ENCODE assay signal across 10 mouse cellular contexts in genomic region chr17:45298355-45298754, GRCm38 (mm10).
DNase-seq lines count a peak whose midpoint lies in the region; ATAC-seq and TF ChIP-seq lines count a peak whose summit lies in the region.
"Had no signal": no experiment of that assay in that cellular context is flagged by ENCODE, and none has a peak within 500 bp of the region (broad histone marks: within the 10 kb centered on the region; RNA-seq: fewer than 3 reads in every experiment).

No protein-coding gene starts in this region.

- 41% methylated on average over 4 of the region's 4 CpGs for WGBS in forebrain, embryonic 11.5 days
- WGBS in forebrain, embryonic 14.5 days = 29% methylated on average over 4 of the region's 4 CpGs
- WGBS in midbrain, embryonic 12.5 days = 42% methylated on average over 4 of the region's 4 CpGs
- WGBS in midbrain, postnatal 0 days = 31% methylated on average over 4 of the region's 4 CpGs
- 7% methylated on average over 4 of the region's 4 CpGs for WGBS in liver, postnatal 0 days (ENCODE audit: insufficient replicate concordance)

- no peaks in the 10 kb centered on the region for H3K27me3 ChIP-seq in forebrain, embryonic 11.5 days (ENCODE audit: control insufficient read depth, insufficient read depth, low read length)
- no peaks in the 10 kb centered on the region for H3K27me3 ChIP-seq in forebrain, embryonic 14.5 days (replicated peaks; ENCODE audit: control insufficient read depth, insufficient read depth, low read length)
- H3K27me3 ChIP-seq in midbrain, embryonic 12.5 days = no peaks in the 10 kb centered on the region
- H3K27me3 ChIP-seq in midbrain, postnatal 0 days (ENCODE audit: insufficient read depth, low read length) = no peaks in the 10 kb centered on the region
- no peaks in the 10 kb centered on the region for H3K27me3 ChIP-seq in liver, postnatal 0 days (ENCODE audit: insufficient read depth, low read length)
- H3K27me3 ChIP-seq: heart, embryonic 13.5 days had no signal

- no peaks in the 10 kb centered on the region; the same call in 1 of the 2 replicates for H3K4me1 ChIP-seq in forebrain, embryonic 11.5 days (replicated peaks; ENCODE audit: control insufficient read depth, insufficient read depth, low read length)
- no peaks in the 10 kb centered on the region for H3K4me1 ChIP-seq in forebrain, embryonic 14.5 days (ENCODE audit: control insufficient read depth, insufficient read depth, low read length)
- peaks cover 6% of the 10 kb centered on the region; the same call in 1 of the 2 replicates for H3K4me1 ChIP-seq in midbrain, embryonic 12.5 days
- no peaks in the 10 kb centered on the region for H3K4me1 ChIP-seq in midbrain, postnatal 0 days (ENCODE audit: insufficient read depth, low read length)
- no peaks in the 10 kb centered on the region for H3K4me1 ChIP-seq in liver, postnatal 0 days (ENCODE audit: insufficient read depth)
- H3K4me1 ChIP-seq: heart, embryonic 13.5 days had no signal

- DNase-seq in forebrain, embryonic 11.5 days (ENCODE audit: low spot score) = peak; percentile 60
- DNase-seq in forebrain, embryonic 14.5 days (ENCODE audit: low spot score) = no peak
- DNase-seq in midbrain, postnatal 0 days (ENCODE audit: low spot score) = no peak
- DNase-seq in liver, postnatal 0 days = peak; percentile 65
- peak; percentile 42 to 72 for DNase-seq in thymus, postnatal 36 days
- DNase-seq in left cerebral cortex, adult 11 months (ENCODE audit: low spot score) = no peak
- no peak for DNase-seq in urinary bladder, adult 18-20 months (ENCODE audit: low spot score in 2 of 2)
- DNase-seq: layer of hippocampus, adult 9-11 months had no signal

- H3K4me3 ChIP-seq in forebrain, embryonic 11.5 days (ENCODE audit: low read depth, low read length) = no peak overlapping the region
- H3K4me3 ChIP-seq in forebrain, embryonic 14.5 days (ENCODE audit: low read depth, low read length) = no peak overlapping the region
- H3K4me3 ChIP-seq in midbrain, embryonic 12.5 days = no peak overlapping the region
- no peak overlapping the region for H3K4me3 ChIP-seq in midbrain, postnatal 0 days (ENCODE audit: low read depth, low read length)
- H3K4me3 ChIP-seq in liver, postnatal 0 days (ENCODE audit: low read depth, low read length) = no peak overlapping the region
- H3K4me3 ChIP-seq: heart, embryonic 13.5 days had no signal

- no peak overlapping the region for H3K4me2 ChIP-seq in forebrain, embryonic 11.5 days (ENCODE audit: low read depth, low read length, severe bottlenecking)
- H3K4me2 ChIP-seq in forebrain, embryonic 14.5 days (ENCODE audit: low read length) = no peak overlapping the region
- H3K4me2 ChIP-seq in midbrain, embryonic 12.5 days (replicated peaks) = no peak overlapping the region
- H3K4me2 ChIP-seq in midbrain, postnatal 0 days (ENCODE audit: low read depth, low read length, poor library complexity, severe bottlenecking) = no peak overlapping the region
- H3K4me2 ChIP-seq in liver, postnatal 0 days (ENCODE audit: low read depth, low read length) = no peak overlapping the region
- H3K4me2 ChIP-seq: heart, embryonic 13.5 days had no signal

- 0 out of 2 replicates have a peak, but pooled peaks have one; percentile 24 for ATAC-seq in forebrain, embryonic 11.5 days (replicated peaks; ENCODE audit: low FRiP score)
- ATAC-seq in forebrain, embryonic 14.5 days = no peak
- ATAC-seq in midbrain, embryonic 12.5 days (ENCODE audit: low FRiP score, low read depth) = peak; percentile 44
- ATAC-seq in midbrain, postnatal 0 days (ENCODE audit: low FRiP score) = no peak
- ATAC-seq in liver, postnatal 0 days = peak; percentile 75

- no peaks in the 10 kb centered on the region for H3K9me3 ChIP-seq in forebrain, embryonic 11.5 days (ENCODE audit: control insufficient read depth, low read length)
- no peaks in the 10 kb centered on the region for H3K9me3 ChIP-seq in forebrain, embryonic 14.5 days (replicated peaks; ENCODE audit: control insufficient read depth, low read length)
- no peaks in the 10 kb centered on the region for H3K9me3 ChIP-seq in midbrain, embryonic 12.5 days
- H3K9me3 ChIP-seq in midbrain, postnatal 0 days (ENCODE audit: low read length) = no peaks in the 10 kb centered on the region
- H3K9me3 ChIP-seq in liver, postnatal 0 days (ENCODE audit: low read length) = no peaks in the 10 kb centered on the region
- H3K9me3 ChIP-seq: heart, embryonic 13.5 days had no signal

- TF ChIP-seq CTCF in midbrain, postnatal 0 days (IDR thresholded peaks at IDR 0.05) = no peak
- TF ChIP-seq CTCF in liver, postnatal 0 days (IDR thresholded peaks at IDR 0.05; ENCODE audit: low read depth) = no peak

- no peak overlapping the region for H3K27ac ChIP-seq in forebrain, embryonic 11.5 days (ENCODE audit: low read depth, low read length)
- H3K27ac ChIP-seq in forebrain, embryonic 14.5 days (ENCODE audit: low read depth, low read length) = no peak overlapping the region
- H3K27ac ChIP-seq in midbrain, embryonic 12.5 days (replicated peaks) = no peak overlapping the region
- H3K27ac ChIP-seq in midbrain, postnatal 0 days (ENCODE audit: low read depth, low read length) = no peak overlapping the region
- H3K27ac ChIP-seq in liver, postnatal 0 days (ENCODE audit: low read depth) = peak overlapping the region; percentile 75
- H3K27ac ChIP-seq: heart, embryonic 13.5 days had no signal

- no peak for TF ChIP-seq EP300 in liver, postnatal 0 days (IDR thresholded peaks at IDR 0.05; ENCODE audit: low read depth)

- H3K9ac ChIP-seq in forebrain, embryonic 11.5 days (ENCODE audit: low read length) = no peak overlapping the region
- no peak overlapping the region for H3K9ac ChIP-seq in forebrain, embryonic 14.5 days (ENCODE audit: low read length)
- H3K9ac ChIP-seq in midbrain, embryonic 12.5 days (replicated peaks) = no peak overlapping the region
- no peak overlapping the region for H3K9ac ChIP-seq in midbrain, postnatal 0 days (replicated peaks; ENCODE audit: low read length, poor library complexity, severe bottlenecking)
- no peak overlapping the region for H3K9ac ChIP-seq in liver, postnatal 0 days (replicated peaks)
- H3K9ac ChIP-seq: heart, embryonic 13.5 days had no signal

- no peaks in the 10 kb centered on the region for H3K36me3 ChIP-seq in forebrain, embryonic 11.5 days (ENCODE audit: control insufficient read depth, insufficient read depth, low read length)
- no peaks in the 10 kb centered on the region for H3K36me3 ChIP-seq in forebrain, embryonic 14.5 days (ENCODE audit: control insufficient read depth, insufficient read depth, low read length)
- no peaks in the 10 kb centered on the region for H3K36me3 ChIP-seq in midbrain, embryonic 12.5 days
- H3K36me3 ChIP-seq in midbrain, postnatal 0 days (ENCODE audit: insufficient read depth, low read length) = no peaks in the 10 kb centered on the region
- no peaks in the 10 kb centered on the region for H3K36me3 ChIP-seq in liver, postnatal 0 days (replicated peaks; ENCODE audit: insufficient read depth, low read length)
- H3K36me3 ChIP-seq: heart, embryonic 13.5 days had no signal

Comparison
In these comparisons a context has a peak if more than half of its experiments do, and no peak if none do; other contexts are left out.
1. ATAC-seq: peak in forebrain, embryonic 11.5 days (single experiment), midbrain, embryonic 12.5 days (single experiment) and liver, postnatal 0 days (single experiment); none in forebrain, embryonic 14.5 days (single experiment) and midbrain, postnatal 0 days (single experiment).
2. DNase-seq: peak in forebrain, embryonic 11.5 days (single experiment), liver, postnatal 0 days (single experiment) and thymus, postnatal 36 days (2 of 2); none in forebrain, embryonic 14.5 days (single experiment), midbrain, postnatal 0 days (single experiment), left cerebral cortex, adult 11 months (single experiment) and urinary bladder, adult 18-20 months (0 of 2).